Mouse (Mus musculus): ENCODE results near the gene Thbs1. TPM values are rescaled to one million over a fixed set of nuclear protein-coding genes. Genes with fewer than 3 reads are reported as not detected.

Thbs1 gene
- total and polyA plus RNA-seq, 2 experiments from 2014 or later = 3.0 to 12.2 TPM

GRCm38 (mm10) chr2:118074030-118074429 is 37.6 kb upstream of the Thbs1 start:
- ATAC-seq (ENCODE audit: low FRiP score) (no peak), DNase-seq (ENCODE audit: low spot score) (no peak)
- Histone ChIP-seq H3K9me3 (ENCODE audit: low read length) (no peaks in the 10 kb centered on the region), H3K4me3 (ENCODE audit: low read depth, low read length) (no peak overlapping the region), H3K36me3 (ENCODE audit: insufficient read depth, low read length) (no peaks in the 10 kb centered on the region), H3K4me1 (ENCODE audit: insufficient read depth, low read length) (no peaks in the 10 kb centered on the region), H3K4me2 (ENCODE audit: low read depth, low read length, poor library complexity, severe bottlenecking) (no peak overlapping the region), H3K27ac (ENCODE audit: low read depth, low read length) (no peak overlapping the region), H3K9ac (replicated peaks; ENCODE audit: low read length, poor library complexity, severe bottlenecking) (no peak overlapping the region), H3K27me3 (ENCODE audit: insufficient read depth, low read length) (no peaks in the 10 kb centered on the region)
- 28% methylated on average over 2 of the region's 2 CpGs for WGBS
- TF ChIP-seq CTCF (IDR thresholded peaks at IDR 0.05) = no peak

GRCm38 (mm10) chr2:118075165-118075564 is 36.5 kb upstream of the Thbs1 start:
- H3K4me3 ChIP-seq (ENCODE audit: low read depth, low read length) = no peak overlapping the region
- DNase-seq (ENCODE audit: low spot score) (no peak), ATAC-seq (ENCODE audit: low FRiP score) (no peak)
- 90% methylated on average over 4 of the region's 4 CpGs for WGBS
- H3K4me1 ChIP-seq (ENCODE audit: insufficient read depth, low read length) = no peaks in the 10 kb centered on the region
- no peak overlapping the region for H3K27ac ChIP-seq (ENCODE audit: low read depth, low read length)
- no peak for TF ChIP-seq CTCF (IDR thresholded peaks at IDR 0.05)
- no peaks in the 10 kb centered on the region for H3K36me3 ChIP-seq (ENCODE audit: insufficient read depth, low read length)
- H3K4me2 ChIP-seq (ENCODE audit: low read depth, low read length, poor library complexity, severe bottlenecking) = no peak overlapping the region
- H3K9me3 ChIP-seq (ENCODE audit: low read length) = no peaks in the 10 kb centered on the region
- H3K27me3 ChIP-seq (ENCODE audit: insufficient read depth, low read length) = no peaks in the 10 kb centered on the region
- no peak overlapping the region for H3K9ac ChIP-seq (replicated peaks; ENCODE audit: low read length, poor library complexity, severe bottlenecking)

DNA sequence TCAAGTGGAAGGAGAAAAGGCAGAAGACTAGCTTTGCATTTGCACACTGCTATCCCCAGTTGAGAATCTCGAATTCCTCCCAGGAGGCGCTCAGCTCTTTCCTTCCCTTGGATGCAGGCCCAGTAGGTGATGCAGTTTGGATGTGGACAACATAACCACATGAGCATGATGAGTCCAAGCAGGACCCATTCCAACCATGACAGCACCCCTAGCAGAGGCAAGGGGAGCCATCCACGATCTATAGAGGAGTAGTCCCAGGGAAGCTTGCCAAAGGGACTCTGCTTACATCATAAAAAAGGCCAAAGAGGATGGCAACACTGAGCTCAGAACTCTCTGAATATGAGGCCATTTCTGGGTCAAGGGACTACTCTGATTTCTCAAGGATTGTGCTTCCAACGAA is 32.5 kb upstream of the Thbs1 start:
- DNase-seq (ENCODE audit: low spot score) (no peak), ATAC-seq (ENCODE audit: low FRiP score) (no peak)
- no peaks in the 10 kb centered on the region for H3K27me3 ChIP-seq (ENCODE audit: insufficient read depth, low read length)
- WGBS = 89% methylated on average over 4 of the region's 4 CpGs
- no peaks in the 10 kb centered on the region for H3K4me1 ChIP-seq (ENCODE audit: insufficient read depth, low read length)
- no peak overlapping the region for H3K4me2 ChIP-seq (ENCODE audit: low read depth, low read length, poor library complexity, severe bottlenecking)
- no peak overlapping the region for H3K4me3 ChIP-seq (ENCODE audit: low read depth, low read length)
- no peak for TF ChIP-seq CTCF (IDR thresholded peaks at IDR 0.05)
- no peaks in the 10 kb centered on the region for H3K36me3 ChIP-seq (ENCODE audit: insufficient read depth, low read length)
- no peak overlapping the region for H3K27ac ChIP-seq (ENCODE audit: low read depth, low read length)
- H3K9me3 ChIP-seq (ENCODE audit: low read length) = no peaks in the 10 kb centered on the region
- no peak overlapping the region for H3K9ac ChIP-seq (replicated peaks; ENCODE audit: low read length, poor library complexity, severe bottlenecking)

DNA sequence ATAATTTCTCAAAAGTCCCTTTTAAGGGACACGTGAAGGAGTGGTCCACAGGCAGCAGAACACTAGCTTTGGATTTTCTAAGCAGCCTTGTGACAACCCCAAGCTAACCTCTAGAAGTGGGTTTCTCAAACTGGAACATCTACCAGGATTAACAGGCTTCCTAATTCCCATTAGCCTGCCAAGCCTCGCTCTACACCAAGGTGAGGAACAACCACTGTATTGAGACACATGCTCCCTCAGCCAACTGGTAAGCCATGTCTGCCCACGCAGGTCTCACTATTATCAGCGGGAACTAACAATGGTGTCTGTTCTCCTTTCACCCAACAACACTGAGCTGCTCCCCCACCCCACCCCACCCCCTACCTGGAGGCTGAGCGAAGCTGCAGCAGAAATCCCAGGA is 30.1 kb upstream of the Thbs1 start:
- Histone ChIP-seq H3K9ac (replicated peaks; ENCODE audit: low read length, poor library complexity, severe bottlenecking) (no peak overlapping the region), H3K4me2 (ENCODE audit: low read depth, low read length, poor library complexity, severe bottlenecking) (no peak overlapping the region), H3K27me3 (ENCODE audit: insufficient read depth, low read length) (0 out of 2 replicates have a peak, but pooled peaks cover 3% of the 10 kb centered on the region), H3K36me3 (ENCODE audit: insufficient read depth, low read length) (no peaks in the 10 kb centered on the region), H3K4me1 (ENCODE audit: insufficient read depth, low read length) (no peaks in the 10 kb centered on the region), H3K9me3 (ENCODE audit: low read length) (no peaks in the 10 kb centered on the region), H3K4me3 (ENCODE audit: low read depth, low read length) (no peak overlapping the region), H3K27ac (ENCODE audit: low read depth, low read length) (no peak overlapping the region)
- no peak for TF ChIP-seq CTCF (IDR thresholded peaks at IDR 0.05)
- WGBS = 81% methylated on average over 5 of the region's 5 CpGs
- DNase-seq (ENCODE audit: low spot score) (no peak), ATAC-seq (ENCODE audit: low FRiP score) (no peak)

DNA sequence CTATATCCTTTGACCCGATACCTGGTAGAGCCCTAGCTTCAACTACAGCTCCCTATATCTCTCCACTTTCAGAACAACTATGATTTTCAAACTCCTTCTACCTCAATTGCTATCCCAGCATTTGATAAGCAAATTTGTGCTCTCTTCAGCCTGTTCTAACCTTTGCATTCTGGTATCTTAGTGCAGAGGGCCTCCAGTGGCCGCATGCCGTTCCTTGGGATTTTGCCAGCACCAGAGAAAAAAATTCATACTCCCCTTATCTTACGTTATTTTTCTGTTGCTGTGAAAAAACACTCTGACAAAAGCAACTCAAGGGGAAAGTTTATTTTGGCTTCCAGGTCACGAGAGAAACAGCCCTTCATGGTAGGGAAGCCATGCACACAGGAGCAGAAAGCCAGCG is 28.0 kb upstream of the Thbs1 start:
- H3K4me1 ChIP-seq (ENCODE audit: insufficient read depth, low read length) = no peaks in the 10 kb centered on the region
- H3K27me3 ChIP-seq (ENCODE audit: insufficient read depth, low read length) = 0 out of 2 replicates have a peak, but pooled peaks cover 4% of the 10 kb centered on the region
- H3K9me3 ChIP-seq (ENCODE audit: low read length) = no peaks in the 10 kb centered on the region
- no peak for DNase-seq (ENCODE audit: low spot score)
- no peak for TF ChIP-seq CTCF (IDR thresholded peaks at IDR 0.05)
- H3K27ac ChIP-seq (ENCODE audit: low read depth, low read length) = no peak overlapping the region
- H3K4me2 ChIP-seq (ENCODE audit: low read depth, low read length, poor library complexity, severe bottlenecking) = no peak overlapping the region
- ATAC-seq (ENCODE audit: low FRiP score) = no peak
- no peak overlapping the region for H3K4me3 ChIP-seq (ENCODE audit: low read depth, low read length)
- no peaks in the 10 kb centered on the region for H3K36me3 ChIP-seq (ENCODE audit: insufficient read depth, low read length)
- no peak overlapping the region for H3K9ac ChIP-seq (replicated peaks; ENCODE audit: low read length, poor library complexity, severe bottlenecking)
- 88% methylated on average over 6 of the region's 6 CpGs for WGBS

DNA sequence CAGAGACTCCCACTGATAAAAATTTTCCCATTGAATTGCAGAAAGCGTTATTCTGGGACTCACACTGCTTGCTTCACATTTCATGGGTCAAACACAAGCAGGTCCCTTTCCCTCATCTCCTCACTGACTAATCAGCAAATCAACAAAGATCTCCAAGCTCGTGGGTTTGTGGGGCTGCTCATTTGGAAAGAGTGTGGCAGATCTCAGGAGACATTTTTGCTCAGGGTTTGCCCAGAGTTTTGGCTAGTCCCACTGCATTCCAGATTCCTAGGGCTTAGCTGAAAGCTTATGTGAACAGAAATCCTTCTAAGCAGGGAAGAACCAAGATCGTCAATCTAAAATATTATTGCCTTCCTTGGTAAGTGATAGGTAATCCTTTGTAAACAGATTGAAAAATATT is 27.0 kb upstream of the Thbs1 start:
- Histone ChIP-seq H3K4me2 (ENCODE audit: low read depth, low read length, poor library complexity, severe bottlenecking) (no peak overlapping the region), H3K36me3 (ENCODE audit: insufficient read depth, low read length) (no peaks in the 10 kb centered on the region), H3K4me3 (ENCODE audit: low read depth, low read length) (no peak overlapping the region), H3K9me3 (ENCODE audit: low read length) (no peaks in the 10 kb centered on the region), H3K27ac (ENCODE audit: low read depth, low read length) (no peak overlapping the region), H3K9ac (replicated peaks; ENCODE audit: low read length, poor library complexity, severe bottlenecking) (no peak overlapping the region), H3K27me3 (ENCODE audit: insufficient read depth, low read length) (0 out of 2 replicates have a peak, but pooled peaks cover 4% of the 10 kb centered on the region), H3K4me1 (ENCODE audit: insufficient read depth, low read length) (no peaks in the 10 kb centered on the region)
- no peak for DNase-seq (ENCODE audit: low spot score)
- 81% methylated on average over 3 of the region's 3 CpGs for WGBS
- no peak for TF ChIP-seq CTCF (IDR thresholded peaks at IDR 0.05)
- no peak for ATAC-seq (ENCODE audit: low FRiP score)

Data from midbrain, postnatal 0 days (tissue).